Mouse (Mus musculus): ENCODE results near the gene She. TPM values are rescaled to one million over a fixed set of nuclear protein-coding genes. Genes with fewer than 3 reads are reported as not detected.
"Not testable (repeated sequence)": the region's sequence is repeated elsewhere in the genome, so short reads cannot be mapped to it uniquely, and the experiment has no call there.

The She gene
- 1 to 10 TPM; 3.1 to 3.3 TPM for total RNA-seq (2021)

DNA sequence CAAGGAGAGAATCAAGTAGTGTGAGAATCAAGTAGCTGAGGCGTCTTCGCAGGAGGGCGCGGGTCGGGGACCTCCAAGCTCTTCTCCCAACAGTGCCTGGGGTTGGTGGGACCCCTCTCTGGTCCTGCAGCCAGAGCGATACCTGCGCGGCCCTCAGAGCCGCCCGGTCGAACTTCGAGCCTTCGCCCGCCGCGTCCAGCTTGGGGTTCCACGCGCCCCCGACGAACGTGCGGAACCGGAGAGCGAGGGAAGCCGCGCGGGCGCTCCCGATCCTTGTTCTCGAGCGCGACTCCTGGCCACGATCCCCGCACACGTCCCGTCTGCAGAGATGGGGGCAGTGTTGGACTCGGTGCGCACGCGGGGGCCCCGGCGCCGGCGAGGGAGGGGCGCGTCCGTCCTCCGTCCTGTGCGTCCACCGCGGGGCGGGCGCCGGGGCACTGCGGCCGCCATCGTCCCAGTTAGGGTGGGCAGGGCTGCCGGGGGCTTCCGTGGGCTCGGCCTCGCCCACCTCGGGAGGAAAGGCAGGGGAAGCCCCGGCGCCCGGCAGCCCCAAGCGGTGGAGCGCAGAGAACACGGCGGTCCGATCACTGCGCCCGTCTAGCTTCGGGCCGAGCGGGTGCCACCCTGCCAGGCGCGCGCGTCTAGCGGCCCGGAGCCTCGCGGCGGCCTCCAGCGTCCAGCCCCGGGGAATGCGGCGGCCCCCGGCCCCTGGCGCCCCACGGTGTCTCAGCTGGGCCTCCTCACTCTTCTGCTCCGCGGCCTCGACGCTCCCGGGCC is at the start of gene She:
TSS of gene She (plus strand) at position 556 of the 777 bp plus-strand sequence.
- peak in 1 of 2 experiments; percentile 69 for DNase-seq (ENCODE audit: extremely low spot score in 1 of 2, low spot score in 2 of 2)
- intact Hi-C loops (cut with DNase I): no loop called here

DNA sequence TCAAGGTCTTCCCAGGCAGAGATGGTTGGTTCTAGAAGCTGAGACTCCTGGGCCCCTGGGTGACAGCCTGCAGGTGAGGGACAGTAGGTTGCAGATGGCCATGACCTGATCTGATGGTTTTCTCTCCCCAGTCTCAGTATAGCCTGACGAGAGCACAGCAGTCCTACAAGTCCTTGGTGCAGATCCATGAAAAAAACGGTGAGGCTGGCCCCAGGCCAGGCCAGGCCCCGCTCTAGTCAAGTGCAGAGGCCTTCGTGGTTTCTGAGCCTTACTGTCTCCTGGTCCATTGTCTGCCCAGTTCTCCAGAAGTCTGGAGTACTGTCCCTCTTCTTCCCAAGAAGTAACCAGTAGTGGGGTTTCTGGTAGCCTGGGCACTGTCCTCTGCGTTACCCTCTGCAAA is 49.5 kb upstream of the She start:
- intact Hi-C loops (cut with DNase I): no loop called here
- DNase-seq (ENCODE audit: extremely low spot score in 1 of 2, low spot score in 2 of 2): no peak

GRCm38 (mm10) chr3:89784991-89785753 is 46.0 kb upstream of the She start:
- intact Hi-C loops (cut with DNase I): loop anchor here (5.0 kb wide), 1 partner anchor 72 kb away; no protein-coding TSS in a partner anchor
- DNase-seq (ENCODE audit: extremely low spot score in 1 of 2, low spot score in 2 of 2): peak; percentile 49 to 86

- intact Hi-C loops (cut with DNase I): loop anchor here (5.0 kb wide), 1 partner anchor 71 kb away; no protein-coding TSS in a partner anchor
- DNase-seq (ENCODE audit: extremely low spot score in 1 of 2, low spot score in 2 of 2): no peak
These were observed 44.9 kb upstream of the She start for GRCm38 (mm10) chr3:89786275-89786674.

GRCm38 (mm10) chr3:89788680-89789352 is 42.4 kb upstream of the She start:
- DNase-seq (ENCODE audit: extremely low spot score in 1 of 2, low spot score in 2 of 2): no peak
- intact Hi-C loops (cut with DNase I): loop anchor here (5.0 kb wide), 1 partner anchor 68 kb away; no protein-coding TSS in a partner anchor

DNA sequence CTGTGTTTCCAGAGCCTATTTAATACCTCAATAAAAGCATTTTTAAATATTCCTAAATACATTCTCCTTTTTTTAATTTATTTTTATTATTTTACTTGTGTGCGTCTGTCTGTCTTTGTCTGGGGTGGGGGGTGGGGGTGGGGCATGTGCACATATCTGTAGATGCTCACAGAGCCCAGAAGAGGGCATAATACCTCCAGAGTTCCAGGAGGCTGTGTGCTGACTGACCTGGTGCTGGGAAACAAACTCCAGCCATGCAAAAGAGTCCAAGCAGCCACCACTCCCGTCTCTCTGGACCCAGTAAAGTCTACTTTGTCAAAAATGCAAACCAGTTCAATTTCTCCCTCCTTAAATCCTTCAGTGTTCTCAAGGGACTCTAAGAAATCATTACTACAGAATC is 36.6 kb upstream of the She start:
- DNase-seq (ENCODE audit: extremely low spot score in 1 of 2, low spot score in 2 of 2): no peak
- intact Hi-C loops (cut with DNase I): no loop called here

DNA sequence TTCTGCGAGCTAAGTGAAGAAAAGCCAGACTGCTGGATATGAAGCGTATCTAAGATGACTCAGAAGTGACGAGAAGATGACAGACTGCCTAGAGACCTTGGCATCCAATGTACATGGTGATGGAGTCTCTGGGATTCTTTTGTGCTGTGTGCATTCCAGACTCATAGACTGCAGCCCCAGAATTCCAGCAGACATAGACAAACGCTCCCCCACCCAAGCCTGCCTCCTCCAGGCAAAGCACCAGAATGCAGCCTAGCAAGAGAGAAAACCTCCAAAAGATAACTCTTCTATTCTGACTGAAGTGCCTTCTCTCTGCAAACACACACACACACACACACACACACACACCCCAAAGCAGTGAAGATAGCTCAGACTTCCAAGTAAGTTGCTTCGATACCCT is 35.4 kb upstream of the She start:
- intact Hi-C loops (cut with DNase I): no loop called here
- no peak for DNase-seq (ENCODE audit: extremely low spot score in 1 of 2, low spot score in 2 of 2)

DNA sequence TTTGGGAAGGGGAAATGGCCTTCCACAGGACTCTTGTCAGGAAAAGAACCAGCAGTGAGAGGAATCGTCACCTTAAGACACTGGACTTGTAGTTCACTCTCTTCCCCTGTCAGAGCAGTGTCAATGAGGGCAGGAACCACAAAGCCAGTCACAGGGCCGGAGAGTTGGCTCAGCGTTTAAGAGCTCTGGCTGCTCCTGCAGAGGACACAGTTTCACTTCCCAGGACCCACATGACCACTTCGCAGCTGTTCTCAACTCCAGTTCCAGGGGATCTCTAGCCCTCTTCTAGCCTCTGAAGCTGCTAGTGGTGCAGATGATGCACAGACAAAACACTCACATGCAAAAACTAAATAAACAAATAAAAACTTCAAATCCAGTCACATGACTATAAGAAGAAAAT is 34.8 kb upstream of the She start:
- DNase-seq (ENCODE audit: extremely low spot score in 1 of 2, low spot score in 2 of 2): no peak
- intact Hi-C loops (cut with DNase I): no loop called here

DNA sequence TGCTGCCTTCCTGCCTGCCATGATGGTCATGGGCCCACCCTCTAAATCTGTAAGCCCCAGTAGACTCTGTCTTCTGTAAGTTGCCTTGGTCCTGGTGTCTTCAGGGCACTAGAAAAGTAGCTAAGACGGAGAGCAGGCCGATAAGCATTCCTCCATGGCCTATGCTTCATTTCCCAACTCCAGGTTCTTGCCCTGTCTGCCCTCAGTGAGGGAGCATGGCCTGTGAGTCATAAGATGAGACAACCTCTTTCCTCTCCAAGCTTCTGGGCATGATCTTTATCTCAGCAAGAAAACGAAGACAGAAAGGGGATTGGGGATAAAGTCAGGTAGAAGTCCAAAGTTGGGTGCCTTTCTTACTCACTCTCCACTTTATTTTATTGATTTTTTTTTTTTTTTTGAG is 32.7 kb upstream of the She start:
- intact Hi-C loops (cut with DNase I): no loop called here
- no peak for DNase-seq (ENCODE audit: extremely low spot score in 1 of 2, low spot score in 2 of 2)

DNA sequence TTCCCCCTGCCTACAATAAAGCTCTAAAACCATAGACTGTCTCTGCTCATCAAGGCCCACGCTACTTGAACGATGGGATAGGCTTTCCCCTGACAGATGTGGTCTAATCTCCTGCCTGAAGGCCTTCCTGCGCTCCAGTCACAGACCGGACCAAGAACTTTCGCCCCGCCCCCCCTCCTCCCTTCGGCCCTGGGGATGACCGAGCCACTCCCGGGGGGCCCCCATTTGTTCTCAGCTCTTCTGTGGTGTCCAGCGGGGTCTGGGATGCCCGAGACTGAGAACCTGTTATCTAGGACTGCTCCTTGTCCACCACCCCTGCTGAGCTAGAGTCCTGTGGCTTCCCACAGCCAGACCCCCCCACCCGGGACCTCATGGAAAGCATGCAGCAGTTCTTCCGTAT is 31.7 kb upstream of the She start:
- intact Hi-C loops (cut with DNase I): no loop called here
- no peak for DNase-seq (ENCODE audit: extremely low spot score in 1 of 2, low spot score in 2 of 2)

DNA sequence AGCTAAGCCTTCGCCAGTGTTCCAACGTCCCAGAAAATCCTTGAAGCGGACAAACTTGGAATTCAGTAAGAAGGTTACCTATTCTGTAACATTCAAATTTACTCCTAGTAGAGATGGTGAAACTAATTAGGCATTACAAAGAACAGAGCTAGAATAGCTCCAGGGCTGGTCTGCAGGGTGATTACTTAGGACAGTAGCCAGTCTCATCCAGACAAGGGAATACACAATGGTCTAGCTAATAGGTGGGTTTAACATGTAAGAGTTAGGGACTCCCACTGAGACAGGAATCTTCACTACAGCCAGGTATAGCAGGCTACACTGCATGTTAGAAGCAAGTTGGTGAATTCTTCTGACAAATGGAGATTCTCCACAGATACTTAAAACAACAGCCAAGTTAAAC is 31.1 kb upstream of the She start:
- intact Hi-C loops (cut with DNase I); DNase-seq (ENCODE audit: extremely low spot score in 1 of 2, low spot score in 2 of 2): not testable (repeated sequence)

DNA sequence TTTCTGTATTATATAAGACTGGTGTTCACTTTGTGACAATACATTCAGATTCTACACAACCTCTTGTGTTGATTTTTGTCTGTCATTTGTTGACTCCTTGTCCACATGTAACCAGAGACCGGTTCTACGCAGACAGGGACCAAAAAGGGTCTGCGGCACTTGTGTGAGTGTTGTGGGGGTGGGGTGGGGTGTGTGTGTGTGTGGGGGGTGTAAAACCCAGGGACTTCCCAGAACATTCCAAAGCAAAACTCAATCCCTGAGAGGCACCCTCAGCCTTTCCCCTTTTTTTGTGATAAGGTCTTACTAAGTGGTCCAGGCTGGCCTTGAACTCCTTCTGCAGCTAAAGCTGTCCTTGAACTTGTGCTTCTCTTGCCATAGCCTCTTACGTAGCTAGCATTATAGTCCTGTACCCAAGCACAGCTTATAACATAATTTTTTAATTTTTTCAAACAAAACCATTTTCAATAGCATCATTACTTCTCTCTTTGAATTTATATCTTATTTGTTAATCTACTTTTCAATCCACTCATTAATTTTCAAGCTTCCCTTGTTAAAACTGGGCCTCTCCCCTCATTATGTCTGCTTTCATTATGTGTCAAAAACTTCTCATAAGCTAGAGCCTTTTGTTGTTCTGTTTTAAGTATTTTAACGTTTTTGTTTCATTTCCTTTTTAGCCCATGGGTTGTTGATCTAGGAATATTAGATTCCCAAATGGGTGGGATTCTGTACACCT is 30.2 kb upstream of the She start:
- no peak for DNase-seq (ENCODE audit: extremely low spot score in 1 of 2, low spot score in 2 of 2)
- intact Hi-C loops (cut with DNase I): no loop called here

DNA sequence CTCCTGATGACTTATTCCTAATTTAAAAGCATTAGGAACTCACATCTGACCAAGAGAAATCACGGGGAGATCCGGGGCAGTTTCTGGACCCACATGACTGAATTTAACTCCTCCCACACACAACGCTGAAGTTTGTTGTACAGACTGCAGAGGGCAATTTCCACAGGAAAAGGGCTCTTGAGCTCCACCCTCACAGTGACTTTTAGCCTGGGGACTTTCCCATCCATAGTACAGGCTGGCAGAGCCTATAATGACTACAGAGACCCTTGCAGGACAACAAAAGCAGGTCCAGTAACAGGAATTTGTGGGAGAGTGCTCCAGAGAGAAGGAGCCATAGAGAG is 29.7 kb upstream of the She start:
- intact Hi-C loops (cut with DNase I): no loop called here
- no peak for DNase-seq (ENCODE audit: extremely low spot score in 1 of 2, low spot score in 2 of 2)

DNA sequence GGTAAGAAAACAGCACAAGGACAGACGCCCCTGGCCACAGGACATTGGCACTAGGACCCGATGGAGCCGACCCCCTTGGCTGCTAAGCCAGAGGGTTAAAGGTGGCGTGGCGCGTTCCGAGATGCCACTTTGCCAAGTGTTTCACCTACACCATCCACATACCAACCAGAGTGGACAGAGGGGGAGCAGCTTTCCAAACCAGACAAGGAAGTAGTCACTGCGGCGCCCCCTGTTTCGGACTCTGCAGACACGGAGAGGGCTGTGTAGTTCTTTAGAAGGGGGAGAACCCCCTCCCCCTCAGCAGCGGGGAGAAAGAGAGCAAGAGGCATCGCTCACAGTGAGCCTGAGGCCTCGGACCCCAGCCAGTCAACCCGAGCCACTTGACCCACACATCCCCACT is 28.3 kb upstream of the She start:
- DNase-seq (ENCODE audit: extremely low spot score in 1 of 2, low spot score in 2 of 2): no peak
- intact Hi-C loops (cut with DNase I): no loop called here

DNA sequence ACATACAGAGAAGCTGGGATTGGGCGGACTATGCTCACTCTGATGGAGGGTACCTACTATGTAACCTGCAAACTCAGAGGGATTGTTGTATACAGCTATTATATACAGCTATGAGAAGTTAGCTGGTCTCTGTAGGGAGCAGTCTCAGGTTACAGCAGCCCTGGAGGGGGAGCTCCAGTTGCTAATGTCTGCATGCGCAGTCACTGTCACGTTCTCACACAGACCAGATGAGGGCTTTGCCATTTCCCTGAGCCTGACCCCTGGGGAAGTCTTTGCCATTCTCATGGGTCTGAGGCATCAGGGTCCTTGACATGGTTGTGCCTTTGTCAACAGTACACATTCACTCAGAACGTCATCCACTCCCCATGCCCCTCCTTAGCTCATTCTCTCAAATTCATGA is 26.0 kb upstream of the She start:
- intact Hi-C loops (cut with DNase I): no loop called here
- no peak for DNase-seq (ENCODE audit: extremely low spot score in 1 of 2, low spot score in 2 of 2)

GRCm38 (mm10) chr3:89806751-89807150 is 24.4 kb upstream of the She start:
- intact Hi-C loops (cut with DNase I): no loop called here
- no peak for DNase-seq (ENCODE audit: extremely low spot score in 1 of 2, low spot score in 2 of 2)

- intact Hi-C loops (cut with DNase I): no loop called here
- DNase-seq (ENCODE audit: extremely low spot score in 1 of 2, low spot score in 2 of 2): no peak
These were observed 24.0 kb upstream of the She start for GRCm38 (mm10) chr3:89807171-89807570.

DNA sequence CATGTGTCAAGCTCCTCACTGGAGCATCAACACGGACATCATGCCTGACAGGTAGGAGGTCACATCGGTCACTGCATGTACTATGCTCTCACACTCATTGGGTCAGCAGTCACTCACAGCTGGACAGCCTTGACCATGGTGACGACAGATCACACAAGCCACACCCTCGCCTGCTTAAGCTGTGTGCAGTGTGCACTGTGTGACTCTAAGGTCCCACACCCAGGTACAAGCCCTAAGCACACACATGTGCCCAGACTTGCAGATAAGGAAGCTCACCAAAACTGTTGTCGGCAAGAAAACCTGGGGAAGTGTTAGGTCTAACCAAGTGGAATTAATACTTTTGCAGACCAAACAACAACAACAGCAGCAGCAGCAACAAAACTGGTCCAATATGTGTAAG is 23.3 kb upstream of the She start:
- no peak for DNase-seq (ENCODE audit: extremely low spot score in 1 of 2, low spot score in 2 of 2)
- intact Hi-C loops (cut with DNase I): no loop called here

DNA sequence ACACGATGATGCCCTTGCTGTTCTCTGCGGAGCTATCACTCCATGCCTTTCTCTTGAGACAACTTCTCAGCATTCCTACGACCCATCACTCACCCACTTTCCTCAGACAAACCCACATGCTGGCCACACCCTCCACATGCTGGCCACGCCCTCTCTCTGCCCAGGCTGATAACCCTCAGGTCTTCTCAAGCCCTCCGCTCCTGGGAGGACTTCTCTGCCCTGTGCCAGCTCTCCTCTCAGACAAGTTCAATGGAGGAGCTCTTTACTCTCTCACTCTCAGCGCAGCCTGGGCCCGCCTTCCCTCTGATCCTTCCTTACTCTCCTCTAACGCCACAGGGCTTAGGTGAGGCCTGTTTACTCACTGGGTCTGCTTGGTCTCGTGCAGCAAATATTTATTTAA is 22.5 kb upstream of the She start:
- DNase-seq (ENCODE audit: extremely low spot score in 1 of 2, low spot score in 2 of 2): no peak
- intact Hi-C loops (cut with DNase I): no loop called here

All from left cerebral cortex, postnatal 10 days (tissue).